Mouse (Mus musculus) small intestine, adult 2 months (tissue): ENCODE measurements around the gene Cacna1c. TPM values are rescaled to one million over a fixed set of nuclear protein-coding genes. Genes with fewer than 3 reads are reported as not detected.

ENCODE experiments used
- H3K27ac ChIP-seq: fragments of 200-500 bp; 2 replicates; pipeline ENCODE4 v1.5.1; 2012; ENCODE audit warnings: low read depth, low read length, control low read depth, inconsistent platforms; ENCODE audit not compliant: insufficient read depth
- H3K27me3 ChIP-seq: fragments of 200-500 bp; 2 replicates; pipeline ENCODE4 v1.6.1; 2012; ENCODE audit warnings: mild to moderate bottlenecking, moderate library complexity, low read length, inconsistent platforms; ENCODE audit not compliant: control insufficient read depth, insufficient read depth
- H3K36me3 ChIP-seq: fragments of 200-500 bp; 2 replicates; pipeline ENCODE4 v1.6.1; 2012; ENCODE audit warnings: mild to moderate bottlenecking, low read length, control low read depth, inconsistent platforms; ENCODE audit not compliant: control insufficient read depth, insufficient read depth
- H3K4me1 ChIP-seq: fragments of 200-500 bp; 2 replicates; pipeline ENCODE4 v1.6.1; 2012; ENCODE audit warnings: low read length, inconsistent platforms, mixed read lengths; ENCODE audit not compliant: control insufficient read depth, insufficient read depth, insufficient read length
- H3K4me3 ChIP-seq: fragments of 200-500 bp; 2 replicates; pipeline ENCODE4 v1.5.1; 2012; ENCODE audit warnings: low read depth, mild to moderate bottlenecking, control low read depth, inconsistent platforms, low read length, moderate library complexity
- CTCF ChIP-seq: fragments of 200-500 bp; IDR thresholded peaks from 2 replicates; pipeline ENCODE4 v1.5.1; 2012; ENCODE audit warnings: low read depth, mild to moderate bottlenecking, control low read depth, inconsistent platforms, low read length, moderate library complexity, mixed read lengths; ENCODE audit not compliant: insufficient replicate concordance, insufficient read length; ENCODE audit errors: extremely low read depth
- POLR2A ChIP-seq: fragments of 200-500 bp; IDR thresholded peaks from 2 replicates; pipeline ENCODE4 v1.6.1; 2012; ENCODE audit warnings: low read depth, mild to moderate bottlenecking, control low read depth, inconsistent platforms, low read length, moderate library complexity
- WGBS: fragments of 180-500 bp; shearing (Covaris S2); methylation state at CpG from one replicate; pipeline ENCODE4 v1.1.7; 2018; 5-methylcytosine and 5-hydroxymethylcytosine counted together
- polyA plus RNA-seq: library from polyadenylated mRNA; depleted of rRNA; stranded (reverse); fragments of >200 nt; gene quantifications from 2 replicates; pipeline ENCODE4 v1.2.3, GENCODE M21; 2012

Gene Cacna1c
- polyA plus RNA-seq, 1 experiment = 2.6 TPM

DNA sequence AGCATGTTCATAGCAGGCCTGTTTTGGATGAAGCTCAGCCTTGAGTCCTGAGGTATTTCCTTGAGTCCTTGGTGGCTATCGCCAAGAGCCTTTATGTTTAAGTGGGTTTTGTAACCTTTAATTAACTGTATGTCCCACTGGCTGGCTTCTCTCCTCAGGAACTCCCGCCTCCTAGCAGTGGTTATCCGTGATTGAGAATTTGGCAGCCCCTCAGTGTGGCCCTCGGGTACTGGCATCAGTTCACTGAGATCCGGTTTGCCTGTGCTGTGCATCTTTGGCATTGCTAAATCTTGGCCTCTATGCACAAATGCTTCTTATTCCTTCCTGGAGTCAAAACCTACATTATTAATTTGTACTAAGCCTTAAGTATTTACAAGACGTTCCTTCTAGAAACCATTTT, 587.3 kb downstream of the Cacna1c start:
- Histone ChIP-seq H3K4me3 (no peak overlapping the region), H3K27ac (no peak overlapping the region), H3K36me3 (no peaks in the 10 kb centered on the region), H3K27me3 (no peaks in the 10 kb centered on the region), H3K4me1 (no peaks in the 10 kb centered on the region)
- TF ChIP-seq POLR2A (no peak), CTCF (no peak)
- 82% methylated on average over 6 of the region's 6 CpGs for WGBS

DNA sequence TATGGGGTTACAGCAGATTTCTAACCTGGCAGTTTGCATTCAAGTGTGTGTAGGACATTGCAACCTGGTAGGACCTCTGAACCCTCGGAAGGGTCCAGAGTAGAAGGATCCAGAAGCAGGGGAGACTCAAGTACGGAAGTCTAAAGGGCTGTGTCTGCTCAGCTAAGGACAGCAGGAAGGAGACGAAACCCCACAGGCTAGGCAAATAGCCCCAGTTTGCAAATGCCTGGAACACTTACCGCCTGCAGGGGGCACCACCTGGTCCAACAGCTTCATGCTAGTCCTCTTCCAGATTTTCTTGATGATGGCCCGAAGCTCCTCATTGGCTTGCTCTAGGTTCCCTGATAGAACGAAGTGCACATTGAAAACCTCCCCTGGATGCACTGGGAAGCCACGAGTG, 590.2 kb downstream of the Cacna1c start:
- Histone ChIP-seq H3K36me3 (no peaks in the 10 kb centered on the region), H3K27me3 (no peaks in the 10 kb centered on the region), H3K4me3 (no peak overlapping the region), H3K4me1 (no peaks in the 10 kb centered on the region), H3K27ac (no peak overlapping the region)
- TF ChIP-seq POLR2A (no peak), CTCF (0 out of 2 replicates have a peak, but pooled peaks have one; percentile 14)
- WGBS = 65% methylated on average over 7 of the region's 7 CpGs

DNA sequence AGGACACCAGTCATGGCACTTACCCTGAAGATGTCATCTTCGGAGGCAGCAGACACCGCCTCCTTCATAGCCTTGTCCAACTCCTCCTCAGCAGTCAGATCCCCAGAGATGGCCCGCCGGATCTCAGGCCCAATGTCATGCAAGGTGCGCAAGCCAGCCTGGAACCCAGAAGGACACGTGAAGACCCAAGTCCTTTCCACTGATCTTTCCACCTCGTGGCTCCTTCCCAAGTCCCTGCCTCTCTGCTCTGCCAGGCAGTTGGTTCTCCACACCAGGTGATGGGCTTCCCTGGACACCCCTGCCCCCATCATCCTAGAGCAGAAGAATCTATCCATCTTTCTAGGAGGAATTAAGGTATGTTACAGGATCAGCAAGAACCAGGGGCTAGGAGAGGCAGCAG, 592.4 kb downstream of the Cacna1c start:
- no peak overlapping the region for H3K27ac ChIP-seq
- 89% methylated on average over 7 of the region's 7 CpGs for WGBS
- no peaks in the 10 kb centered on the region for H3K27me3 ChIP-seq
- H3K4me1 ChIP-seq = no peaks in the 10 kb centered on the region
- no peaks in the 10 kb centered on the region for H3K36me3 ChIP-seq
- TF ChIP-seq CTCF (no peak), POLR2A (no peak)
- H3K4me3 ChIP-seq = no peak overlapping the region

DNA sequence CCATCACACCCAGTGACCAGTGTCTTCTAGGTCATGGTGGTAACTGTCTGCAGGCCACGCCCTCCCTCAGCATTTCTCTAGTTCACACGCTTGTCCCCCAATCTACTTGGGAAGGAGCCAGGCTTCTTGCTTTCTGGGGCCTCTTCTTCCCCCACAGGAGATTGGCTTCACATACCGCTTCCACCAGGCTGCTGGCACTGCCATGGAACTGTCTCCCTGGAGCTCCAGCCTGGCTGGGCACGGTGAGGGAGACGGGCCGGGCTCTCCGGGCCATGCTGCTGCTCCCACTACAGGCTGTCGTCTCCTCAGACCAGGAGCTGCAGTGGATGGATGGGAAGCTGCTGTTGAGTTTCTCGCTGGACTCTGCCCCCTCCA, 600.5 kb downstream of the Cacna1c start:
- Histone ChIP-seq H3K36me3 (no peaks in the 10 kb centered on the region), H3K27ac (no peak overlapping the region), H3K4me3 (no peak overlapping the region), H3K27me3 (peaks cover 10% of the 10 kb centered on the region), H3K4me1 (peaks cover 5% of the 10 kb centered on the region)
- 44% methylated on average over 9 of the region's 9 CpGs for WGBS
- no peak for TF ChIP-seq CTCF
- no peak for TF ChIP-seq POLR2A

DNA sequence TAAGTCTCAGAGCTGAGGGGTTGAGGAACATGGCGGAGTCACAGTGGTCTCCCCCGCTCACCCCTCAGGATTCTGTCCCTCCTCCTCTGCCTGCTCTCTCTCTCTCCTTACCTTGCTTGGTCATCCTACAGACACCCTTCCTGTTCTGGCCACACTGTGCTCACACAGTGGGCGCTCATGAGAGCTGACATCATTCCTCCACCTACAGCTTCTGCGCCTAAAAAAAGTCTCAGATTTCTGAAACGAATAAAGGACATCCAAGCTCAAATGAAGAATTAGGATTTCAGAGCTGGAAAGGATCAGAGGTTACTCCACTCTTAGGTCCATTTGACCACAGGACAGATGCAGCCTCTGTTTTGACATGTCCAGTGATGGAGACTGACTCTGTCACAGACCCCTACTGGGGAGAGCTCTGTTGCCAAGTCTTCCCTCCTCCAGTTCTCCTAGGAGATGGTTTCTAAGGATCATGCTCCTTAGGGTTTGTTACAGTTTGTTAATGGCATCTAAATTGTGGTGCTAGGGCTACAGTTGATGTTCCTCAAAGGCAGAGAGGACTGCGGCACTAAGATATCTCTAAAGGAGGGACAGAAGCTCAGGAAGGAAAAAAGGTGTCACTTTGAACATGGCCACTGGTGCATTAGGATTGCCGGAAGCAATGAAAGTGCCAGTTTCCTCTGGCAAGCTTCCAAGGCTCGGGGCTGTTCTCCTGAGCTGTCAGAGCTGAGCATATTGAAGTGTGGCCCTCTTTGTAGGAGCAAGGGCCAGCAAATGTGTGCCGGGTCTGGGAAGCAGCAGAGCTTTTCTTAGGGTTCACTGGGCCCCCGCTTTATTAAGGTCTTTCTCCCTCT, 601.2 kb downstream of the Cacna1c start:
- 64% methylated on average over 10 of the region's 10 CpGs for WGBS
- Histone ChIP-seq H3K36me3 (no peaks in the 10 kb centered on the region), H3K27me3 (peaks cover 10% of the 10 kb centered on the region), H3K27ac (no peak overlapping the region), H3K4me3 (no peak overlapping the region), H3K4me1 (peaks cover 5% of the 10 kb centered on the region)
- TF ChIP-seq POLR2A = no peak
- TF ChIP-seq CTCF = no peak

DNA sequence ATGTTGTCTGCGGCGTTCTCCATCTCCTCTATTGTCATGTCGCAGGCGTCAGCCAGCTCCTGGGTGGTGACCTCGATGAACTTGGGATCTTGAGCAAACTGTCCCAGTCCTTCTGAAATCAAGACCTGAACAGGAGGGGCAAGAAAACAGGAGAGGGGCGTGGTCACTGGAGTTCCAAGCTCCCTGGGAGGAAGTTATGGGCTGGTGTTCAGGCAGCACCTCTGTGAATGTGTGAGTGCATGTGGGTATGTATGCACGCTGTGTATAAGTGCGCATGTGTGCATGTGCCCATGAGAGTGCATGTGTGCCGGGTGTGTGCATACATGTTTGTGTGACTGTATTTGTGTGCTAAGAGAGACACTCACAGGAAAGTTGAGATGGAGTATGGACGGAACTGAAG, 602.1 kb downstream of the Cacna1c start:
- TF ChIP-seq CTCF (no peak), POLR2A (no peak)
- H3K36me3 ChIP-seq = no peaks in the 10 kb centered on the region
- peaks cover 5% of the 10 kb centered on the region for H3K4me1 ChIP-seq
- 32% methylated on average over 10 of the region's 10 CpGs for WGBS
- H3K27me3 ChIP-seq = peaks cover 10% of the 10 kb centered on the region
- H3K4me3 ChIP-seq = peak overlapping the region; percentile 50
- no peak overlapping the region for H3K27ac ChIP-seq

DNA sequence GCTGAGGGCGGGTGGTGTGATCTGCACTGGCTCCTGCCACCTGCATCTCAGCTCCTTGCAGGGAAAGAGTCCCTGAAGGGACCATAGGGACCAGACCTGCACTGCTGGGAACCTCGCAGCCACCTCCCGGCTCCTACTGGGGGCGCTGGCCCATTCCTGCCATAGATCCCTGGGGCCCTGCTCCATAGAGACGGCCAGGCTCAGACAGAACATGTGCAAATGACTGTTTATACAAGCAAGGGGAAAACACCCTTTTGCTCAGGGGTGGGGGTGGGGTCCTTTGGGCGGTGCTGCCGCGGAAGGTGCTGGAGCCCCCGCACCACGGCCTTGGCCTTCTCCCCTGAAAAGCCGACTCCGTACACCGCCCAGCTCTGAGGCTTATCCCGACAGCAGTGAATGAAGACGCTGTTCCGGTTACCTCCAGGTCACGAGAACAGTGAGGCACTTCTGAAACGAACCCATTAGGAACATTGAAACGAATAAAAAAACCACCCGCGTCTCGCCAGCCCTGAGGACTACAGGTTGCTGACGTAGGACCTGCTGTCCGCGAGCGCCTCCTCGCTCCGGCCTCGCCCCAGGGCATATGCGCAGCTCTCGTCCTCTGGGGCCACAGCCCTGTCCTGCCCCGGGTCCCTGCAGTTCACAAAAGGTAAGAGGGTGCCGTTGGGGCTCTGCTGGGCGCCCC, 602.7 kb downstream of the Cacna1c start:
- Histone ChIP-seq H3K4me1 (peaks cover 5% of the 10 kb centered on the region), H3K36me3 (no peaks in the 10 kb centered on the region), H3K4me3 (peak overlapping the region; percentile 50), H3K27ac (no peak overlapping the region), H3K27me3 (peaks cover 10% of the 10 kb centered on the region)
- WGBS = 6% methylated on average over 34 of the region's 34 CpGs
- TF ChIP-seq CTCF = no peak
- TF ChIP-seq POLR2A = no peak
